Mouse (Mus musculus): ENCODE data around the gene Ipo13.

DNA sequence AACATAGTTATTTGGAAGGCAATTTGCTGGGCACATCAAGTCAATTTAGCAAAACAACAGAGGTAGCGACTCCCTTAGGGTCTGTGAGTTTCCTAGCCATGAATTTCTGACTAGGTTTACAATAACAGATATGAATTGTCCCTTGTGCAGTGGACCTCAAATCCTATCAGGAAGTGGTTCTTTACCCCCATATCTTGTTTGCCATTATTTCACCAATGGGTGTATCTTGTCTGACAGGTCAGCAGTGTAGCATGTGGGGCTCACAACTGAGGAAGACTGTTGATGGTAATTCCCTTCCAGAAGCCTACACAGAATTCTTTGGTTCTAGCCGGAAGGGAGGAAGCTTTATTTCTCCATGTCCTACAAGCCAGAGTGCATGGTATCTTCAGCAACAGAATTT, 6.6 kb upstream of the Ipo13 start:
- no peak for TF ChIP-seq CTCF (IDR thresholded peaks at IDR 0.05)
- no peak for TF ChIP-seq POLR2A (IDR thresholded peaks at IDR 0.05; ENCODE audit: insufficient read depth, low read depth, low read length)

Measured in heart, adult 2 months (tissue).